Mouse (Mus musculus) MEL (cell line): ENCODE data around the gene Zc3hc1. TPM values are rescaled to one million over a fixed set of nuclear protein-coding genes. Genes with fewer than 3 reads are reported as not detected.
A peak's percentile ranks its signal among the peaks of the same experiment; 100 is the strongest.

ENCODE experiments used
- DNase-seq: peaks from one replicate; pipeline ENCODE4 v3.0.0; 2011; ENCODE audit warnings: low read depth, low spot score
- H3K27ac ChIP-seq: 2 replicates; pipeline ENCODE4 v1.5.1; 2012; ENCODE audit warnings: low read depth, mild to moderate bottlenecking, control low read depth, low read length, moderate library complexity; ENCODE audit not compliant: control insufficient read depth
- H3K27me3 ChIP-seq, 2 experiments: fragments of 150-350 bp in 1 of 2; sonication (generic) in 1 of 2; 2 replicates each; pipeline ENCODE4 v1.6.1; 2012; ENCODE audit warnings: low read length in 2 of 2, mild to moderate bottlenecking in 2 of 2, improper control_type of control experiment in 1 of 2, moderate library complexity in 1 of 2; ENCODE audit not compliant: insufficient read depth in 2 of 2, control insufficient read depth in 1 of 2
- H3K36me3 ChIP-seq, 2 experiments: 2 replicates each; pipeline ENCODE4 v1.6.1; 2012 to 2014; ENCODE audit warnings: low read length in 2 of 2, improper control_type of control experiment in 1 of 2, inconsistent platforms in 1 of 2, mild to moderate bottlenecking in 1 of 2; ENCODE audit not compliant: insufficient read depth in 2 of 2, control insufficient read depth in 1 of 2
- H3K4me1 ChIP-seq, 2 experiments: fragments of 150-350 bp in 1 of 2; sonication (generic) in 1 of 2; 2 replicates each; pipeline ENCODE4 v1.6.1; 2012; ENCODE audit warnings: low read length in 2 of 2, improper control_type of control experiment in 1 of 2, mild to moderate bottlenecking in 1 of 2; ENCODE audit not compliant: insufficient read depth in 2 of 2, control insufficient read depth in 1 of 2
- H3K4me3 ChIP-seq, 2 experiments: fragments of 150-350 bp in 1 of 2; sonication (generic) in 1 of 2; 2 replicates each; pipeline ENCODE4 v1.5.1; 2012; ENCODE audit warnings: low read depth in 2 of 2, low read length in 2 of 2, mild to moderate bottlenecking in 2 of 2, moderate library complexity in 2 of 2, control low read depth in 1 of 2, improper control_type of control experiment in 1 of 2; ENCODE audit not compliant: control insufficient read depth in 1 of 2, insufficient read depth in 1 of 2
- H3K79me2 ChIP-seq: 2 replicates; pipeline ENCODE4 v1.6.1; 2012; ENCODE audit warnings: mild to moderate bottlenecking, low read length, moderate library complexity; ENCODE audit not compliant: control insufficient read depth, poor library complexity, insufficient read depth
- H3K9ac ChIP-seq: 2 replicates; pipeline ENCODE4 v1.6.1; 2012; ENCODE audit warnings: low read depth, mild to moderate bottlenecking, control low read depth, low read length, moderate library complexity; ENCODE audit not compliant: control insufficient read depth, poor library complexity, severe bottlenecking
- H3K9me3 ChIP-seq: fragments of 150-350 bp; sonication (generic); replicated peaks from 2 replicates; pipeline ENCODE4 v1.6.1; 2012; ENCODE audit warnings: mild to moderate bottlenecking, low read length, improper control_type of control experiment, moderate library complexity; ENCODE audit not compliant: insufficient read depth
- CHD2 ChIP-seq: IDR thresholded peaks from 2 replicates; pipeline ENCODE4 v1.6.1; 2011; ENCODE audit warnings: low read length, improper control_type of control experiment
- E2F4 ChIP-seq: IDR thresholded peaks from 2 replicates; pipeline ENCODE4 v1.6.1; 2011; ENCODE audit warnings: low read depth, low read length, improper control_type of control experiment, borderline replicate concordance
- ELF1 ChIP-seq: IDR thresholded peaks from 2 replicates; pipeline ENCODE4 v1.6.1; 2014; ENCODE audit warnings: low read depth, mild to moderate bottlenecking, inconsistent platforms, low read length, improper control_type of control experiment, moderate library complexity
- EP300 ChIP-seq, 2 experiments: IDR thresholded peaks; 2 replicates each; pipeline ENCODE4 v1.6.1; 2011; ENCODE audit warnings: improper control_type of control experiment in 2 of 2, low read length in 2 of 2, low read depth in 1 of 2, mild to moderate bottlenecking in 1 of 2
- ETS1 ChIP-seq: IDR thresholded peaks from 2 replicates; pipeline ENCODE4 v1.6.1; 2012; ENCODE audit warnings: low read depth, mild to moderate bottlenecking, inconsistent platforms, low read length, improper control_type of control experiment, moderate library complexity
- GABPA ChIP-seq: IDR thresholded peaks from 2 replicates; pipeline ENCODE4 v1.6.1; 2012; ENCODE audit warnings: low read depth, mild to moderate bottlenecking, inconsistent platforms, low read length, improper control_type of control experiment, moderate library complexity
- GATA1 ChIP-seq: IDR thresholded peaks from 2 replicates; pipeline ENCODE4 v1.6.1; 2011; ENCODE audit warnings: low read depth, low read length, improper control_type of control experiment
- HCFC1 ChIP-seq: IDR thresholded peaks from 2 replicates; pipeline ENCODE4 v1.6.1; 2012; ENCODE audit warnings: low read depth, mild to moderate bottlenecking, inconsistent platforms, low read length, improper control_type of control experiment, moderate library complexity
- MAFK ChIP-seq: IDR thresholded peaks from 2 replicates; pipeline ENCODE4 v1.6.1; 2011; ENCODE audit warnings: low read depth, mild to moderate bottlenecking, low read length, improper control_type of control experiment, borderline replicate concordance
- MAX ChIP-seq: IDR thresholded peaks from 2 replicates; pipeline ENCODE4 v1.6.1; 2011; ENCODE audit warnings: low read length, improper control_type of control experiment
- MAZ ChIP-seq: IDR thresholded peaks from 2 replicates; pipeline ENCODE4 v1.6.1; 2012; ENCODE audit warnings: low read depth, mild to moderate bottlenecking, inconsistent platforms, low read length, improper control_type of control experiment
- MEF2A ChIP-seq: IDR thresholded peaks from 2 replicates; pipeline ENCODE4 v1.6.1; 2014; ENCODE audit warnings: low read depth, mild to moderate bottlenecking, inconsistent platforms, low read length, improper control_type of control experiment; ENCODE audit not compliant: poor library complexity, insufficient replicate concordance, severe bottlenecking; ENCODE audit errors: extremely low read depth
- MXI1 ChIP-seq: IDR thresholded peaks from 2 replicates; pipeline ENCODE4 v1.6.1; 2011; ENCODE audit warnings: mild to moderate bottlenecking, low read depth, low read length, improper control_type of control experiment
- MYB ChIP-seq: IDR thresholded peaks from 2 replicates; pipeline ENCODE4 v1.6.1; 2011; ENCODE audit warnings: mild to moderate bottlenecking, low read depth, low read length, improper control_type of control experiment
- MYC ChIP-seq: IDR thresholded peaks from 2 replicates; pipeline ENCODE4 v1.6.1; 2011; ENCODE audit warnings: low read depth, mild to moderate bottlenecking, low read length, improper control_type of control experiment, moderate library complexity
- NELFE ChIP-seq: IDR thresholded peaks from 2 replicates; pipeline ENCODE4 v1.6.1; 2011; ENCODE audit warnings: low read depth, low read length, improper control_type of control experiment
- NRF1 ChIP-seq: IDR thresholded peaks from 2 replicates; pipeline ENCODE4 v1.6.1; 2014; ENCODE audit warnings: low read depth, mild to moderate bottlenecking, inconsistent platforms, low read length, improper control_type of control experiment, moderate library complexity; ENCODE audit not compliant: poor library complexity, insufficient read depth, severe bottlenecking
- POLR2A ChIP-seq, 2 experiments: IDR thresholded peaks; 2 replicates each; pipeline ENCODE4 v1.6.1; 2011 to 2012; ENCODE audit warnings: low read length in 2 of 2, mild to moderate bottlenecking in 2 of 2, control low read depth in 1 of 2, improper control_type of control experiment in 1 of 2, low read depth in 1 of 2, moderate library complexity in 1 of 2; ENCODE audit not compliant: control insufficient read depth in 1 of 2, insufficient read depth in 1 of 2, poor library complexity in 1 of 2
- POLR2AphosphoS2 ChIP-seq: IDR thresholded peaks from 2 replicates; pipeline ENCODE4 v1.6.1; 2011; ENCODE audit warnings: low read length, improper control_type of control experiment
- SIN3A ChIP-seq: IDR thresholded peaks from 2 replicates; pipeline ENCODE4 v1.6.1; 2012; ENCODE audit warnings: low read length, improper control_type of control experiment, inconsistent platforms
- TAL1 ChIP-seq: IDR thresholded peaks from 2 replicates; pipeline ENCODE4 v1.6.1; 2012; ENCODE audit warnings: mild to moderate bottlenecking, inconsistent platforms, low read length, moderate library complexity, mixed read lengths
- TBP ChIP-seq: IDR thresholded peaks from 2 replicates; pipeline ENCODE4 v1.8.0; 2011; ENCODE audit warnings: low read depth, low read length, improper control_type of control experiment
- TCF12 ChIP-seq: IDR thresholded peaks from 2 replicates; pipeline ENCODE4 v1.6.1; 2014; ENCODE audit warnings: low read depth, mild to moderate bottlenecking, inconsistent platforms, low read length, improper control_type of control experiment, moderate library complexity
- UBTF ChIP-seq: IDR thresholded peaks from 2 replicates; pipeline ENCODE4 v1.6.1; 2012; ENCODE audit warnings: low read depth, mild to moderate bottlenecking, inconsistent platforms, low read length, improper control_type of control experiment, moderate library complexity, borderline replicate concordance; ENCODE audit not compliant: insufficient read depth
- USF2 ChIP-seq, 2 experiments: IDR thresholded peaks; 2 replicates each; pipeline ENCODE4 v1.6.1; 2011 to 2012; ENCODE audit warnings: improper control_type of control experiment in 2 of 2, low read length in 2 of 2, borderline replicate concordance in 1 of 2, inconsistent platforms in 1 of 2, low read depth in 1 of 2, mild to moderate bottlenecking in 1 of 2; ENCODE audit not compliant: insufficient read depth in 1 of 2
- ZMIZ1 ChIP-seq: IDR thresholded peaks from 2 replicates; pipeline ENCODE4 v1.6.1; 2012; ENCODE audit warnings: low read depth, mild to moderate bottlenecking, inconsistent platforms, low read length, improper control_type of control experiment, moderate library complexity
- ZNF384 ChIP-seq: IDR thresholded peaks from 2 replicates; pipeline ENCODE4 v1.6.1; 2012; ENCODE audit warnings: low read depth, mild to moderate bottlenecking, inconsistent platforms, low read length, improper control_type of control experiment
- polyA plus RNA-seq, 2 experiments: library from polyadenylated mRNA; stranded (reverse) in 1 of 2; unstranded in 1 of 2; fragments of >175 nt in 1 of 2; fragments of >200 nt in 1 of 2; gene quantifications; 2 replicates each; pipeline versions ENCODE4 v1.2.1 to v1.2.4; 2012; ENCODE audit warnings: low replicate concordance in 2 of 2, low read depth in 1 of 2; ENCODE audit not compliant: insufficient read length in 2 of 2, insufficient read depth in 1 of 2, missing spikeins in 1 of 2
- total RNA-seq: library from RNA; depleted of rRNA; stranded (reverse); fragments of 300-350 nt; gene quantifications from 2 replicates; pipeline ENCODE4 v1.2.3, GENCODE M21; 2012; rRNA removed

Zc3hc1 gene
- total RNA-seq (54.7 and 59.8 TPM in 2 replicates), polyA plus RNA-seq (10 to 100 TPM in 1 of 2 experiments, not detected in 1; 87.7 TPM)

GRCm38 (mm10) chr6:30390714-30391697, at the start of gene Zc3hc1:
TSS of gene Zc3hc1 (minus strand) at chr6:30391028.
- peak within 1 kb of the TSS; percentile 79 to 89 for H3K4me3 ChIP-seq
- no peak for TF ChIP-seq TAL1
- TF ChIP-seq EP300 (IDR thresholded peaks at IDR 0.05; ENCODE audit: low read depth in 1 of 2, low read length in 2 of 2), result peak; percentile 21 to 30; a peak in 2 of 4 replicates
- TF ChIP-seq TBP, result peak; percentile 95
- TF ChIP-seq ELF1, result no peak
- 0 out of 2 replicates have a peak, but pooled peaks have one; percentile 3 for TF ChIP-seq MYC
- peak; percentile 54; the same call in 1 of the 2 replicates for TF ChIP-seq MAZ
- TF ChIP-seq ZMIZ1, result peak; percentile 22
- TF ChIP-seq MEF2A, result no peak
- TF ChIP-seq GATA1, result peak; percentile 81
- TF ChIP-seq CHD2, result no peak
- peak; percentile 93 for TF ChIP-seq SIN3A
- TF ChIP-seq MYB, result no peak
- TF ChIP-seq ETS1, result peak; percentile 60; the same call in 1 of the 2 replicates
- peak; percentile 94 for TF ChIP-seq MXI1
- peak; percentile 84 for TF ChIP-seq NELFE
- peak; percentile 88 for TF ChIP-seq TCF12
- no peak for TF ChIP-seq MAFK
- no peak for TF ChIP-seq GABPA
- no peak for TF ChIP-seq MAX
- TF ChIP-seq ZNF384, result peak; percentile 97
- peak; percentile 68; the same call in 1 of the 2 replicates for TF ChIP-seq E2F4
- TF ChIP-seq UBTF, result no peak
- no peak for TF ChIP-seq USF2 (IDR thresholded peaks at IDR 0.05; ENCODE audit: borderline replicate concordance in 1 of 2, insufficient read depth in 1 of 2, low read depth in 1 of 2, low read length in 2 of 2)
- peak; percentile 53; the same call in 1 of the 2 replicates for TF ChIP-seq POLR2AphosphoS2
- peak; percentile 94 for TF ChIP-seq HCFC1
- TF ChIP-seq POLR2A (IDR thresholded peaks at IDR 0.05; ENCODE audit: control insufficient read depth in 1 of 2, insufficient read depth in 1 of 2, low read depth in 1 of 2, low read length in 2 of 2, poor library complexity in 1 of 2), result peak; percentile 90 to 91
- no peak for TF ChIP-seq NRF1
- H3K9ac ChIP-seq, result peak within 1 kb of the TSS; percentile 86
- DNase-seq, result peak; percentile 97
- H3K27me3 ChIP-seq, result no peaks in the 10 kb centered on the region
- H3K36me3 ChIP-seq, result peaks cover 1 to 7% of the 10 kb centered on the region in 2 experiments; a peak in 3 of 4 replicates
- peak within 1 kb of the TSS; percentile 90 for H3K27ac ChIP-seq
- H3K4me1 ChIP-seq, result peaks cover 0 to 17% of the 10 kb centered on the region in 2 experiments; a peak in 2 of 4 replicates
- H3K9me3 ChIP-seq, result no peaks in the 10 kb centered on the region
- H3K79me2 ChIP-seq, result peaks cover 19% of the 10 kb centered on the region
